Mouse (Mus musculus) kidney, postnatal 36 days (tissue): ENCODE data around the gene St3gal4.

ENCODE experiments used
- DNase-seq, 2 experiments: peaks; one replicate each; pipeline ENCODE4 v3.0.0; 2021 to 2022; ENCODE audit warnings: mixed read lengths in 2 of 2

Gene St3gal4

DNA sequence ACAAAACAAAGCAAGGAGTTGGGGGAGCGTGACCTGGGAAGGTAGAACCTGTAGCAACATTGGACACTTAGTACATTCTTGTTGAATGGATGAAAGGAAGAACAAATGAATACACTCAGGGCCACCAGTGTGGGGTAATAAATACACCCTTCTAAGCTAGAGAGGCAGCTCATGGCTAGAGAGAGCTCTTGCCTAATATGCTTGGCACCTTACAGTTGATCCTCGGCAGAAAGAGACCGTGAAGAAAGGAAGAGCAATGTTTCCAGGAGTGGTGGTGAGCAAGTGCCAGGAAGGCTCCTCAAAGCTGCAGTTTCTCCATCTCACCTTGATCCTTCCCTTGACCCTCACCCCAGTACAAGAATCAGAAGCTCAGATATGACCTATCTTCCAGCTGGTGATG, 9.5 kb upstream of the St3gal4 start:
- DNase-seq = no peak

DNA sequence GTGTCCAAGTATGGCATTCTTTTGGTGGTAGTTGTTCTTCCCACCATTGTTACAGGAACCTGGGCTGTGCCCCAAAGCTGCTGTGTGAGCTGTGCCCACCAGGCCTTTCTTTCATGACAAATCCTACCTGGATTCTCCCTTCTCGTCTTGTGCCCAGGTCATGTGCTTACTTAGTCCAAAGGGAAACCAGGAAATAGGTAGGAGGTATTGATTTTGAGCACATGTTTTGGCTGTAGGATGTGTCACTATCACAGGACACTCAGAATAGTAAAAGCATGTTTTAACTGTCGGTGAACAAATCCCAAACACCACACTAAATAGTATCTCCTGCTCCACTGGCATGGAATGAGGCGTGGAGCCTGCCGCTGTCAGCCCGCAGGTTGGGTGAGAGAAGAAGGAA, 8.5 kb upstream of the St3gal4 start:
- no peak for DNase-seq

GRCm38 (mm10) chr9:35127147-35127546, 8.1 kb upstream of the St3gal4 start:
- peak; percentile 71 to 81 for DNase-seq

DNA sequence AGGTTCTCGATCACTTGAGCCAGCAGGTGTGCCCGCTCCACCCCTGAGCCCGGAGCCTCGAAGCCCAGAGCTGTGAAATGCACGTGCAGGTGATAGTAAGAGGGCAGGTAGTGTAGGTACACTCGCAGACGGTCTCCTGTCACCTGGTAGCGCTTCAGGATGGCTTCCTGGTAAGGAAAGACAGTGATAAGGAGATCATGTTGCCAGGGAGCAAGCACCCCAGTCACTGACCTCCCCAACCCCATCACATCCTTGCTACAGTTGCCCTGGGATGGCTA, 5.5 kb upstream of the St3gal4 start:
- no peak for DNase-seq

DNA sequence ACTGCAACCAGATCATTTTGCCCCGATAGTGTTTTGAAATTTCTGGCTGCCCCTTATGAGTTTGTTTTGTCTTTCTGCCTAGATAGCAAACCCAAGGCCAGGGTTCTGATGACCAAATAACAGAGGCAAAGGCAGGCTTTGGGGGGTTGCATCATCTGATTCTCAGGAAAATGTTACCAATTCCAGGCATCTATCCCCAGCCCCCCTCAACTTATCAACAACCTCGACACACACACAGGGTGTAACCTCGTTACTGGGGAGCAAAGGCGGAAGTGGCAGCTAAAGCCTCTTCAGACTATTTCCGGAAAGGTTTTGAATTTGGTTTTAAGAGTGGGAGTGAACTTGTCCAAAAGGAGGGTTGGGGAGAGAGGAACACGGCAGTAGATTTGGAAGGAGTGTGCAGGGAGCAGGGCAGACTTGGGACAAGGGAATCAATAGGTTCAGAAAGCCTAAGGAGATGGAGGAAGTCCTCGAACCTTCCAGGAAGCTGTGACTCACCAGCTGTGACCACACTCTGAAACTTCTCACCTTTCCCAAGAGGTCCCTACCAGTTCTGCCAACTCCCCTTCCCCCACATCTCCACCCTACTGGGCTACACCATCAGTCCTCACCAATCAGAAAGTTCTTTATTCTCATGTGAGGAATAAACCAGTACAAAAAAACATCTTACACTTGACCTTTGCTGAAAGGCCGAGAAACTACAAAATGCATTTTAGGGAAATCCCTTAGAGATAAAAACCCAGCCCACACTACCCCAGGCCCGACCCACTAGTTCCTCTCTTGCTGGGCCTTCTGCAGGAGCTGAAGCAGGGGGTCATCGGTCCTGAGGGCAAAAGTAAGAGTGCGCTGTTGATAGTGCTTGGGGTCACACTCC, 5.0 kb upstream of the St3gal4 start:
- no peak for DNase-seq

- DNase-seq = no peak
Observed at GRCm38 (mm10) chr9:35123456-35123803, 4.4 kb upstream of the St3gal4 start.

DNA sequence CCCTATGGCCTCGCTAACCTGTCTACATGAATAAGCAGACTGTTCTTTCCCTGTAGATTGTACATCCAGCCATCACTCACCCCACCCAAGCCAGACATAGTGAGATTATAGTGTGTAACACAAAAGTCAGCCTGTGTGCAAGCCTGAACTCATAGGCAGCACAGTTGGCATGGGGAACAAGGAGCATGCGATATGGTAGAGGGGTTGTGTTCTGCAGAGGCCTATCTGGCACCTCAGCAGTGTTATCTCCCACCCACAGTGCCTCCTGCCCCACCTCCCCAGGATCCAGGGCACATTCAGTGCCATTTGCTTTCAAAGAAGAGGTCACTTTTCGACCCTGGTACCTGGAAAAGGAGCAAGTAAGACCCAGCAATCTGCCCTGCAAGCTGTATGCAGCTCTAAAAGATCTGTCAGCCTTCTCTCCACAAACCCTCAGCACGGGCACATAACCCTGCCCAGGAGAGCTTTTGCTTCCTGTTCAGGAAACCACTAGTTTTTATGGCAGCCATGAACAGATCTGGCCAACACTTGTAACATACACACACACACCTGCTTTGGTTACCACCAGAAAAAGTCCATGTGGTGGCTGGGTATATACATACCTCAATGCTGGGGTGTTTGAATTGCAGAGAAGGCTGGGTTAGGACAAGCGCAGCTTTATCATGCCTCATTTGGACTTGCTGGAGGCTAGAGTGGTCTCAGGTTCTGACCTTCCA, 3.6 kb upstream of the St3gal4 start:
- DNase-seq = no peak

DNA sequence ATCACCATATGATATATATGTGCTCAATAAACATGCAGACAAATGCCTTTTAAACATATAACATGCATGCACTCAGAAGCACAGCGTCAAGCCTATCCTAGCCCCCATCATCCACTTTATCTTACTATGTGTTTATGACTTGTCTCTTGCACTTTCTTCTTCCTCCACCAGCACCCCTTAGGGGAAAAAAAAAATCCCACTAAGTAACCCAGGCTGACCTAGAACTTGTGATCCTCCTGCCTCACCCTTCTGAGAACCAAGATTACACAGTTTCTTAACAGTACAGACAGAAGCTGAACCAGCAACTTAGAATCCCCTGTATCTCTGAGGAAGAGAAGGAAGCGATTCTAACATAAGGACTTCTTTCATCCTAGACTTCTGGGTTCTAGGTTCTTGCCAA, 505 bp downstream of the St3gal4 start:
- no peak for DNase-seq

GRCm38 (mm10) chr9:35117384-35118295, 1.4 kb downstream of the St3gal4 start:
- peak; percentile 55 to 69 for DNase-seq

DNA sequence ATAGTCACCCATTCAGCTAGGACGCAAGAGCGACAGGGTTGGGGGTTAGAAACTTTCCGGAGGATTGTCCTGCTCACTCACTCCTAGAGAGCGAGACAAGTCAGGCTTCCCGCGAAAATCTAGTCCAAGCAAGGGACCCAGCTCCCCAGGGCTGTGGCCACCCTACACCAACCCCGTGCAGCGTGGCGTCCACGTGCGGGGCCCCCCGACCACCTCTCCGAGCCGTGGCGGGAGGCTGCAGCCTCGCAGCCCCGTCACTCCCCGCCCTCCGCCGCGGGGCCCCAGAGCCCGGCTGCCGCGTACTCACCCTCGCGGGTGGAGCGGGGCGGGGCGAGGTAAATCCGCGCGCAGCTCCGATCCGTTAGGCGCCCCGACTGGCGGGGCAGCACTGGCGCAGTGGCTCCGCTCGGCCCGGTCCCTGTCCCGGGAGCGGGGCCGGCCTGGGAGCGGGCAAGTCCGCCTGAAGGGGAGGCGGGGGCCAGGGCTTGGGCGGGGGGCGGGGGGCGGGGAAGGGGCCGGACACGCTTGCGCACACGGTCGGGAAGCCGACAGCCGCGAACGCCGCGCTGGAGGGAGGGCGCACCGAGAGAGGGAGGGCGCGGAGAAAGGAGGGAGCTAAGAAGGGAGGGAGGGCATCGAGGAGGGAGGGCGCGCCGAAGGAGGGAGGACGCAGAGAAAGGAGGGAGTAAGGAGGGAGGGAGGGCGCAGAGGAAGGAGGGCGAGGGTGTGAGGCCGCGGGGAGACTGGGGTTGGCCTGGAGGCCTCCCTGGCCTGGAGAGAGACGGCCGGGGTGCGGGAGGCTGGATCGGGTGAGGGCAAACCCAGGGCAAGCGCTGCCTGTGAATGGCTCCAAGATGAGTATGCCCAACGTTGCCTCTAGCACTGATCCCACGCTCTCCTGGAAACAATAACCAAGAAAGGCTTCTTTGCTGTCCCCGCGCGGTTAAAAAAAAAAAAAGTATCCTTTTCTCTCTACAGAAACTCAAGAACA, 2.4 kb downstream of the St3gal4 start:
- peak; percentile 81 to 83 for DNase-seq

- no peak for DNase-seq
Observed at GRCm38 (mm10) chr9:35115804-35116203, 3.3 kb downstream of the St3gal4 start.

GRCm38 (mm10) chr9:35115299-35115698, 3.8 kb downstream of the St3gal4 start:
- DNase-seq = no peak

GRCm38 (mm10) chr9:35114234-35114633, 4.8 kb downstream of the St3gal4 start:
- DNase-seq = no peak

- no peak for DNase-seq
Observed at GRCm38 (mm10) chr9:35111941-35112595, 7.0 kb downstream of the St3gal4 start.

- DNase-seq = no peak
Observed at GRCm38 (mm10) chr9:35111446-35111845, 7.6 kb downstream of the St3gal4 start.

DNA sequence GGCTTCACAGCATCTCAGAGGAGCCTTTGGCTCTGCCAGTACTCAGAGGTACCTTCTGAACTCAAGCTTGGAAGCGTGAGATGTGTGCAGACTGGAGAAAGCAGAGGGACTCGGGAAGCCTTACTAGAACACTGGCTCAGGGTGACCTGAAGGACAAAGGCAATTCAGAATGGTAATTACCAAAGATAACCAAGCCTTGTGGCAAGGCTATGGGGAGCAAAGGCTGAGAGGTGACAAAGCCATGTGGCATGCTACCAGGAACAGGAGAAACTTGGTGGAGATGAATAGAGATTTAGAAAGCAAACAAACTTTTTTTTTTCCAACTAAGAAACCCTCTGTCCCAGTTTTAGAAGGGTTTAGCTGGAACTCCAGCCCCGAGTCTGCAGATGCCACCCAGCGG, 8.5 kb downstream of the St3gal4 start:
- no peak for DNase-seq

GRCm38 (mm10) chr9:35110051-35110450, 9.0 kb downstream of the St3gal4 start:
- no peak for DNase-seq

DNA sequence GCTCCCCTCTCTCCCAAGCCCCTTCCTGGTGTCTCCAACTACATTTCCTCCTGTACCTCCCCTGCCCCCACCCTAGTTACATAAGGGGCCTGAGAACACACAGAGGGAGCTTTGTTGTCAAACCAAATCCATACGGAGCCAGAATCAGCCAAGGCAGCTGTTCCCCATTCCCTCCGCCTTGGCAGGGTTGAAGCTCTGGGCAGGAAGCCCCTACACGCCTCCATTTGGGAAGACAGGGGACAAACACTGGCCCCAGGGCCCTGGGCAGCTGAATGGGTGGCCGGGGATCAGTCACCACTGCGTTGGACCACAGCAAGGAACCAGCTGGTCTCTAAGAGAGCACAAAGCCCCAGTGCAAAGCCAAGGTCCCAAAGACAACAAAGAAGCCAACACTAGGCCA, 10.2 kb downstream of the St3gal4 start:
- DNase-seq = no peak

DNA sequence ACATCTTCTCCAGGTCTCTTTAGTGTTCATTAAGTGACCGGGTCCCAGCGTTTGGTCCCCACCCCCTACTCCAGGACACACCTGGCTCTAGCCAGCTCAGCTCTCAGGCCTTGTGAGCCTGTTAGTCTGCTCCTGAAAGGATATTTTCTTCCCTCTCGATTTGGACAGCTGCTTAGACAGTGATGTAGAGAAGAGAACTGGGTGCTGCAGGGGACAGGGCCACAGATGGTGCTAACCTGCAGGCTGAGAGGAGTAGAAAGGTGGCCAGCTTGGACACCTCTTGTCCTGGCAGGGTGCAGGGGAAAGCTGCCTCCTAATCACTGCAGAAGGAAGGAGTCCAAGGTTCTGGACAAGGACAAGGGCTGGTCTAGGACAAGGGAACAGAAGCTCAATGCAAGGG, 11.0 kb downstream of the St3gal4 start:
- DNase-seq = no peak

DNA sequence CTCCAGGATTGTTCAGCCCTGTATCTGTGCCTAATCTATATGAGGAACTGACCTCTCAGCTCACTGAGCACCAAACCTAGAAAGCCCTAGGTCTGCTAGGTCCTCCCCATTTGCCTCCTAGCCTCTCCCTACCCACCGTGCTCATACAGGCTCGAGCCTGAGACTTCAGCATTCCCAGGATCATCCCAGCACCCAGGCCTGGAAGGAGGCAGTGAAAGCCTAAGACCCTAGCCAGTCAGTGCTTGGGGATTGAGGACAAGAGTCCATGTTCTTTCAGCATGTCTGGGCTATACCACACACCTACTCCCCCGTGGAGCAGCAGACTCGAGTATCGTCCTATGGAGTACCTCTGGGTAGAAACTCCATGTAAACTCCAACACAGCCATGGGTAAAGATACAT, 11.7 kb downstream of the St3gal4 start:
- DNase-seq = no peak
